Mouse (Mus musculus) heart, postnatal 25 days (tissue): Measurements from ENCODE around the gene Cops7a. TPM values are rescaled to one million over a fixed set of nuclear protein-coding genes. Genes with fewer than 3 reads are reported as not detected.

Experiments used
- DNase-seq: peaks from one replicate; pipeline ENCODE4 v3.0.0; 2022; ENCODE audit warnings: low spot score
- intact Hi-C: fragments of 180-260 bp; cut with DNase I; formaldehyde crosslinking; loops from one replicate; pipeline ENCODE4 v1.15.1; 2025
- total RNA-seq, 2 experiments: library from RNA; stranded (reverse); gene quantifications; 2 replicates each; pipeline ENCODE4 v1.2.3; 2021

The Cops7a gene
- total RNA-seq, result 10 to 100 TPM; 85.8 to 88.6 TPM

DNA sequence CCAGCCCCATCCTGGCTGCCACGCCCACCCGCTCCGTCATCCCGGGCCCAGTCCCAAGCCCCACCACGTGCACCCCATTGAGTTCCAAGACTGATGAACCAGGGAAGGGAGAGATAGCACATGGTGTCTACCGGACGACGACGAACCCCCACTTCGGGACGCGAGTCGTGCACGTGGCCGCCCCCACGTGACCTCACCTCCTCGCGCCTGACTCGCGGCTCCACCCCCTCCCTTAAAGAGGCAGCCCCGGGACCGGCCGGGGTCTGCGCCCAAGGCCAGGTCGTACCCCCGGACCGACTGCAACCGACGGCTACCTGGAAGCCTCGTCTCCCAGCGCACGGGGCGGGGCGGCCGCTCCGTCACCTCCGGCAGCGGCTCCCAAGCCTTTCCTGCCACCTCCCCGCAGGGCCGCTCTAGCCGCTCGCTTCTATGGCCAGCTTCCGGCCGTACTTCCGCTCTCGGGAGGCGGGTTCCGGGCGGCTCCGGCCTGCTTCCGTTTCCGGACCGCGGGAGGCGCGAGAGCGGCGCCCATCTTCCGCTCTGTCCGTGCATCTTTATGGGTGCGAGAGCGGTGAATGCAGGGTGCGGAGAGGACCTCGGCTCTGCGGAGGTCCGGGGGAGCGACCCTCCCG, at the start of gene Cops7a:
Gene Cops7a (minus strand): TSS at position 451 of the 632 bp plus-strand sequence.
- intact Hi-C loops, result loop anchor here (1.0 to 2.0 kb wide), 3 partner anchors 32 to 74 kb away; partner anchors contain the start of gene Ing4
- DNase-seq, result peak; percentile 91

DNA sequence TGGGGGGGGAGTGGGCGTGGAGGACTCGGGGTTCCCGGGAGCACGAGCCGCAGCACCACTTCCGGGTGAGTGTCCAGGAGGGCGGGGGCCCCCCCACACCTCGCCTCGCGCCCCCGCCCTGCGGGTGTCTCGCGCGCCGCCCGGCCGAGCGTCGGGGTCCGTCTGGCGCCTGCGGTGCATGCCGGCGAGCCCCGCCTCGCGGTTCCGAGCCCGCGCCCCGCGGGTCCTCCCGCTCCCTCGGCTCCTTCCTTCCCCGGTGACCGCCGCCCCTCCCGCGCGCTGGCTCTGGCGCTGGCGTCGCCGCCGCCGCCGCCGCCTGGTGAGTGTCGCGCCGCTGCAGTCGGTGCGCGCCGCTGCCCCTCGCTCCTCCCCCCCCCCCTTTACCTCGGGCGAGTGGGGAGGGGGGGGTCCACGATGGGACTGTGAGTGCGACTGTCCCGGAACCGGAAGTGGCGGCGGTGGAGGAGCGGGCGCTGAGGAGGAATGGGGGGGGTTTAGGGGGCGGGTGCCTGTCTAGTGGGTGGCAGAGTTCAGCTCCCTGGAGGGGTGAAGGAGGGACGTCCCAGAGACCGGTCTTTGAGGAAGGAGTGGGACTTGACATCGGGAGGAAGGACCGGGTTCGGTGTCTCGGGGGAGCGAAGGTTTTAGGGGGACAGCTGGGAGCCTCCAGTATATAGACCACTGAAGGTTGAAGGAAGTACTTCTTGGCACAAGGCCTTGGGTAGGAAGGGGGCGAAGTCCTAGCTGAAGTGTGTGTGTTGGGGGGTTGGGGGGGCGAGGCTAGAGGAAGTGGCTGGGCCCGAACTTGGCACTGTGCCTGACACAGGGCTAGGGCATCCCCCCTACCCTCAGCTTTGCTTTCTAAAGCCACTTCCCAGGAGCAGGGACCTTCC, 44.1 kb upstream of the Cops7a start:
- peak; percentile 67 for DNase-seq
- intact Hi-C loops, result loop anchor here (2.0 to 10.0 kb wide), 4 partner anchors 23 to 295 kb away; partner anchors contain the start of genes Emg1 and Phb2

DNA sequence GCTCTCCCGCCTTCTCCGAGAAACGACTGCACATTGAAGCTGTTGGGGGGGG, 43.6 kb upstream of the Cops7a start, which contains the start of gene Zfp384:
Gene Zfp384 (plus strand): TSS at position 17 of the 52 bp plus-strand sequence.
- no peak for DNase-seq
- intact Hi-C loops, result loop anchor here (10.0 kb wide), 2 partner anchors 76 to 294 kb away; partner anchors contain the start of genes Emg1 and Phb2

DNA sequence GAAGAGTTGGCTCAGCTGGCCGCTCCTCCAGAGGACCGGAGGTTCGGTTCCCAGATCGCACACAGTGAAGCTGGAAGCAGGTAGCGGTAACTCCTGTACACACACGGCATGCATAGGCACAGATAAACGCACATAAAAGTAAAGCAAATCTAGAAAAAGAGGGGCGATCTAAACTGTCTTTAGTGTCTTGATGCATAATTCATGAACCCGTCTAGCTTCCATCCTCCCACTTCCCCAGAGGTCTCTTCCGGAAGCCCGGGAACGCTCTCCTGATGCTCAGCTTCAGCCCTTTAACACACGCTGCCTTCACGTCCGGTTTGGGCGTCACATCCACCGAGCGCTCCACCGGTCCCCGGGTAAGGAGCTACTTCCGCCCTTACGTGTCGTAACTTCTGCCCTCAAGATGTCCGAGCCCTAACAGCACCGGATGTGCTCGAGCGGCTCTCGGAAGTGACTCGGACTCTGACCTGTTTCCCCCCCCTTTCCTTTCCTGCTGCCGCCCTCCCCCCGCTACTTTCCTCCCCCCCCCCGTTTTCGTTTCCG, 43.3 kb upstream of the Cops7a start:
- intact Hi-C loops, result loop anchor here (1.0 to 10.0 kb wide), 4 partner anchors 31 to 294 kb away; partner anchors contain the start of genes Cops7a, Emg1, Ing4 and Phb2
- DNase-seq, result peak; percentile 97

DNA sequence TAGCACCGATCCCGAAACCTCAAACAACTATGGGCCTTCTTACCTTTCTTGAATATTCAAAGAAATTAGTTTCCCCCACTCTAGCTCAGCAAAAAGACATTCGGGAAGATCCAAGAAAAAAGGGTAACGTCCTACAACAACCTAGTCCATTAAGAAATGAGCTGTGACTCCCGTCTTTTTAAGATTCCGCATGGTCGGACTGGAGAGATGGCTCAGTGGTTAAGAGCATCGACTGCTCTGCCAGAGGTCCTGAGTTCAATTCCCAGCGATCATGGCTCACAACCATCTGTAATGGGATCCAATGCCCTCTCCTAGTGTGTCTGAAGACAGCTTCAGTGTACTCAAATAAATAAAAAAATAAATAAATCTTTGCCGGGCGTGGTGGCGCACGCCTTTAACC, 42.7 kb upstream of the Cops7a start:
- intact Hi-C loops, result loop anchor here (1.0 to 10.0 kb wide), 4 partner anchors 31 to 293 kb away; partner anchors contain the start of genes Cops7a, Emg1, Ing4 and Phb2
- no peak for DNase-seq

GRCm38 (mm10) chr6:125005086-125005485, 39.7 kb upstream of the Cops7a start:
- no peak for DNase-seq
- intact Hi-C loops, result loop anchor here (10.0 kb wide), 2 partner anchors 80 to 290 kb away; partner anchors contain the start of genes Emg1 and Phb2

- intact Hi-C loops, result loop anchor here (10.0 kb wide), 2 partner anchors 81 to 289 kb away; partner anchors contain the start of genes Emg1 and Phb2
- no peak for DNase-seq
These were observed 38.4 kb upstream of the Cops7a start for GRCm38 (mm10) chr6:125003706-125004105.

DNA sequence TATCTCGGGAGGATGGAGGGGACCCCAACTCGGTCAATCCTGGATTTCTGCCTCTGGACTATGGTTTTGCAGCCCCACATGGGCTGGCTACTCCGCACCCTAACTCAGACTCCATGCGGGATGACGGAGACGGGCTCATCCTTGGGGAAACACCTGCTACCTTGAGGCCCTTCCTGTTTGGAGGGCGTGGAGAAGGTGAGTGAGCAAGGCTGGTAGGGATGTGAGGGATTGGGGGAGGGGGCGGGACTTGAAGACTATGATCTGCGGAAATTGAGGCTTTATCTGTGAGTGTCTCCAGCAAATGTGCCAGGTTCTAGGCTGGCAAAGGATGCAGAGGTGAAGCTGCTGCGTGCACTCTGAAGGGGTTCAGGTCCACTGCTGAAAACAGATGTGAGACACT, 34.2 kb upstream of the Cops7a start:
- intact Hi-C loops, result no loop called here

GRCm38 (mm10) chr6:124999091-124999490, 33.8 kb upstream of the Cops7a start:
- no peak for DNase-seq
- intact Hi-C loops, result no loop called here

More for the DNA sequence above, 34.2 kb upstream of the Cops7a start:
- DNase-seq, result no peak

GRCm38 (mm10) chr6:124998066-124998465, 32.7 kb upstream of the Cops7a start:
- intact Hi-C loops, result no loop called here

DNA sequence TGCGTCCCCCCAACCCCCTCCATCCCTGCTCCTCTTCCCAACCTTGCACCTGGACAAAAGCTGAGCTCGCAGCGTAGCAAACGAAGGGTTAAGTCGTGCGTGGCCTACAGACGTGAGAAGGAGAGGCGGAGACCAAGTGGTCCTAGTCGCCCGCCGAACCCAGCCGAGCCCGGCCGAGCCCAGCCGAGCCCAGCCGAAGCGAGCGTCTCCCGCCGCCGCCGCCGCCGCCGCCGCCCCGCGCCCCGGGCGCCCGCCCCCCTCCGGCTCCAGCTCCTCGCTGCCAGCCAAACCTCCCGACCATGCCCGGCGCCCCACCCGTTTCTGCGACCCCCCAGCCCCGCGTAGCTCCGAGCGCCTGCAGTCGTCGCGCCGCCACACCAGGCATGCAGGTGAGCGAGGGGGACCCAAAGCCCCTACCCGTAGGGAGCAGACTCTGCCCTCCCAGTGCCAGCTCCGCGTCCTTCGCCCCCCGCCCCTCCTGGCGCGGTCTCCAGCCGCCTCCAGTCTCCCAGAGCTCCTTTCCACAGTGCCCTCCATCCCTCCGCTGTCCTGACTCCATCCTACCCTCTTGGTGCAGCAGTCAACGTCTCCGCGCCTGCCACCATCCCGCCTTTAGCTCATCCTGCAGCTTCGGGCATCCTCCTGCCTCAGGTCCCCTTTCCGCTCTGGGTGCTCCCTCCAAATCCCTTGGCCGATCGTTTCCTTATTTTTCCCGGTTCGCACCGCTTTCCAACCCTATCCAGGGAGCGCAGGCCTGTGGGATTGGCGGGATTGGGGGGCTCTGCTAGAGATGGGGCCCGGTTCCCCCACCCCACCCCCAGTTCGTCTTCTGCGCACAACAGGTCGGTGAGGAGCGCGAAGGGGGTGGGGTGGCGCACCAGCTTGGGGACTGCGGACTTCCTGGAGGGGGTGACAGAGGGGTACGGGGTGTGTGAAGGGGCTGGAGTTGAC, 31.5 kb upstream of the Cops7a start, which contains the start of gene Pianp:
Gene Pianp (plus strand): TSS at position 144 of the 951 bp plus-strand sequence.
- peak; percentile 12 for DNase-seq
- intact Hi-C loops, result no loop called here

More at GRCm38 (mm10) chr6:124998066-124998465, 32.7 kb upstream of the Cops7a start:
- no peak for DNase-seq

- intact Hi-C loops, result no loop called here
- DNase-seq, result no peak
These were observed 30.6 kb upstream of the Cops7a start for GRCm38 (mm10) chr6:124995831-124996403.

DNA sequence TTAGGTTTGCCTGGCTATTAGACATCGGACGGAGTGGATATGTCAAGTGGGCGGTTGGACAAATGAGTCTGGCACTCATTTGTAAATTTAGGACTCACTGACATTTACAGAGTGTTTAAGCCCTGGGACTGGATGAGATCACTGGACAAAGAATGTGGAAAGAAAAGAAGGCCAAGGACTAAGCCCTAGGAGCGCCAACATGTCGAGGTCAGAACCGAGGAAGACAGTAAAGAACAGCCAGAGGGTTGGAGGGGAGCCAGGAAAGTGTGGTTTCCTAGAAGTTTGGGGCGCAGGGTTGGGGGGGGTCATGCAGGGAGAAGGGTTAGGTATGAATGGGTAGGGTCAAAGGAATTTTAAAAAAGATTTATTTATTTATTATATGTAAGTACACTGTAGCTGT, 29.9 kb upstream of the Cops7a start:
- intact Hi-C loops, result no loop called here
- DNase-seq, result no peak

DNA sequence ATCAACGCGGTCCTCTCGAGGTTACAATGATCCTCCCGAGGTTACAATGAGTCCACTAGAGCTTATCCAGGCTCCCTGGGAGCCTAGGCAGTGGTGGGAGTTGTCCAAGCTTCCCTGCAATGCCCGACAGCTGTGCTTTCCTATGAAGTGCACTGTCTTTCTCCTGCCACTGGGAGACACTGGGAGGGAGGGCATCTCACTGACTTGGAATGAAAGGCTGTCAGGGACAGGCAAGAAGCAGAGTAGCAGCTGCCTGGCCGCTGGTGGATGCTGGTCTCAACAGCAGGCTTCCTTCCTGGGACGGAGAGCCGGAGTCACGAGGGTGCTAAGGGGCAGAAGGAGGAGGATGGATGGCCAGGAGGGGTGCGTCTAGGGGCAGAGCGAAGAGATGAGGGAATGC, 28.5 kb upstream of the Cops7a start:
- DNase-seq, result no peak
- intact Hi-C loops, result no loop called here

- intact Hi-C loops, result no loop called here
- DNase-seq, result no peak
These were observed 28.0 kb upstream of the Cops7a start for GRCm38 (mm10) chr6:124993365-124993764.

DNA sequence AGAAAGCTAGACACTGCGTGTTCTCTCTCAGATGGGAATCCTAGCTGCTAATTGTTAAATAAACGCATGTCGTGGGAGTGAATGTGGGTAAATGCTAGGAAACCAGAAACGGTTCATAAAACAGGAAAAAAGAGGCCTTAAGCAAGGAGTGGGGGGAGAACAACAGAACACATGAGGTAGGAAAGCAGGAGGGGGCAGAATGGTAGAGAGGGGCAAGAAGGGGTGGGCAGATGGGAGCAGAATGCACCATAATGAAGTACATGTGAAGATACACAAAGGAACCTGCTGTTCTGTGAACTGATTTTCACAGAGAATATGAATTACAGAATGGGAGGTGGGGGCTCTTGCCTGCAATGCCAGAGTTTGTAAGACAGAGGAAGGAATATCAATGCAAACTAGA, 26.9 kb upstream of the Cops7a start:
- intact Hi-C loops, result no loop called here
- DNase-seq, result no peak

GRCm38 (mm10) chr6:124967766-124968165, 2.4 kb upstream of the Cops7a start:
- intact Hi-C loops, result loop anchor here (1.0 kb wide), 1 partner anchor 64 kb away; no protein-coding TSS in a partner anchor
- DNase-seq, result no peak

- no peak for DNase-seq
These were observed 1.3 kb upstream of the Cops7a start for GRCm38 (mm10) chr6:124966466-124967118.

More at GRCm38 (mm10) chr6:124966466-124967118, 1.3 kb upstream of the Cops7a start:
- intact Hi-C loops, result loop anchor here (1.0 kb wide), 1 partner anchor 63 kb away; no protein-coding TSS in a partner anchor
